Mouse (Mus musculus) megakaryocyte progenitor cell, adult 5-6 weeks (primary cell): ENCODE data around the gene Necab2. TPM values are rescaled to one million over a fixed set of nuclear protein-coding genes. Genes with fewer than 3 reads are reported as not detected.
A peak's percentile ranks its signal among the peaks of the same experiment; 100 is the strongest.

ENCODE experiments used
- ATAC-seq: replicated peaks from 2 replicates; pipeline ENCODE4 v1.8.0; 2016; ENCODE audit warnings: mild to moderate bottlenecking, moderate TSS enrichment, inconsistent platforms; ENCODE audit not compliant: poor library complexity
- total RNA-seq, 2 experiments: library from RNA; stranded (forward) in 1 of 2; stranded (reverse) in 1 of 2; fragments of 157-497, 149-512 nt in 1 of 2; fragments of 200-1000 nt in 1 of 2; gene quantifications; 2 replicates each; pipeline versions ENCODE4 v1.2.3 to v1.2.4; 2015 to 2017

Necab2 gene
- total RNA-seq, 2 experiments from 2014 or later = not detected

DNA sequence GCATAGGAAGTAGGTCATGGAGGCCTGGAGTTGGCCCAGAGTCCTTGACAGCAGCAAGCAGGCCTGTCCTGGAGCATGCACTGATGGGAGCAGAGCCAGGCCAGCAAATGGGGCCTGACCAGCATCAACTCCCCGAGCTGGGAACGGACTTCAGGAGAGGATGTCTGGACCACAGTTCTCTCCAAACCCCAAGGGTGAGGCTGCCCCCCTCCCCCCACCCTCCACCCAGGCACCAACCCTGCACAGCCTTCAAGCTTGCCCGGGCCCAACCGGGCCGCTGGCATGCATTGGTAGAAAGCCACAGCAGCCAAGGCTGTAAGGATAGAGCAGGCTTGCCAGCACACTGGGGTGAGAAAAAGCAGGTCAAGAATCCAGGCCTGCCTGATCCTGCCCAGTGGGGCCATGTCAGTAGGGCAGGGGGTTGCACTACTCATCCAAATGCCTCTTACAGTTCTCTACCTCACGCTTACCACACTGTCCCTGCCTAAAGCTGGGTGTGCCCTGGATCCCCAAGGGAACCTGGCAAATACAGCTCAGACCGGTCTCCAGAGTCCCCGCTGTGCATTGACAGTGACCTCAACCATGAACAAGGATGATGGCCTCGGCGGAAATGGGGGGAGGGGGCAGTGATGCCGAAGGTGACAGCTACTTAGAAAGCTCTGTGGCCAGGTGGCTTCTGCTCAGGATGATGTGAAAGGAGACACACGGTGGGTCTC lies 18.7 kb upstream of the Necab2 start:
- ATAC-seq = no peak

DNA sequence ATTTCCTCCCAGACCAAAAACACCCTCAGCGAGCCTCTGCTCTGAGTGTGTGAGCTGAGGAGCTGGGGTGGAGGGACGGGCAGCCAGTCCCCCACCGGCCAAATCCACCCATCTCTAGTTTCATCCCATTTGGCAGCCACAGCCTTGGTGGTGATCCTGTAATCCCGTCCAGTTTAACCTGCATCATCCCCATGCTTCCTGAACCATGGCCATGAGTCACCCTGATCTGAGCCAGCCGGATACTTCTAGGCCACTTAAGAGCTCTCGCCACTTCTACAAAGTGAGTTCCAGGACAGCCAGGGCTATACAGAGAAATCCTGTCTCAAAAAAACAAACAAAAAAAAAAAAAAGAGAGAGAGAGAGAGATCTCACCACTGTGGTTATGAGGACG lies 18.2 kb upstream of the Necab2 start:
- ATAC-seq = no peak

DNA sequence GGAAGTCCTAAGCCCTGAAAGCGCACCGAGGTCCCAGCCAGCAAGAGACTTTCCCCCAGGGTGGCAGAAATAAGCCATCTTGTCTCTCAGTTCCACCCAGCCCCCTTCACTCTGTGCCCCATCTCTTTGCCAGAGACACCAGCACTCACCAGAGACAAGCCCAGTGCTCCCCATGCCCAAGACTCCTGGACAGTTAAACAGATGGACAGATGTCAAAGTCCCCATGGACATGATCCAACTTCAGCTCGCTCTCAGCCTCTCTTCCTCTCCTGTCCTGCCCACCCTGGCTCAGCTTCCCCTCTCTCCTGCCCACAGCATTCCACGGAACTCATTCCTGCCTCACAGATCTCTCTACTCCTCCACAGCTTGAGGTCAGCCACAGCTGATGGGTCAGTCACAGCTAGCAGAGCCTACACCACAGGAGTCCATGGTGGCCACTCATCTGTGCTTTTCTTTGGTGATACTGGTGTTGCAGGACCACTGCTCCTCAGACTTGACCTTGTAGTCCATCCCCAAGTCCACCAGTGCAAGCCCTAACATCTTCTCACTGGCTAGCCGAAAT lies 17.7 kb upstream of the Necab2 start:
- ATAC-seq = no peak

DNA sequence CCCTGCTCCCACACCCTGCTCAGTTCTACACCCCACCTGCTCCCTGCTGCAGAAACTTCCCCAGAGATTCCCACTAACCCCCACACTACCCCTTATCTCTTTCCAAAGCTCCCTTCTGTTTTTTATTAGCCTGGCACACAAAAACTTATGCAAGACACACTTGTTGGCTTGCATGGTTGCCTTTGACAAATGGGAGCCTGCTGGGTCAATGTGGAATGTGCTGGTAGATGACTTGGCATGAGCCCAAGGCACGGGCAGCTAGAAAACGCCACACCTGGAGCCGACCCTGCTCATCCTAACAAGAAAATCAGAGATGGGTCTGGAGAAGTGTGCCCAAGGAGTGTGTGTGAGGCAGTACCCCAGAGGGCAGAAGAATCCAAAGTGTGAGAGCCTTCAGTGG lies 17.0 kb upstream of the Necab2 start:
- no peak for ATAC-seq

DNA sequence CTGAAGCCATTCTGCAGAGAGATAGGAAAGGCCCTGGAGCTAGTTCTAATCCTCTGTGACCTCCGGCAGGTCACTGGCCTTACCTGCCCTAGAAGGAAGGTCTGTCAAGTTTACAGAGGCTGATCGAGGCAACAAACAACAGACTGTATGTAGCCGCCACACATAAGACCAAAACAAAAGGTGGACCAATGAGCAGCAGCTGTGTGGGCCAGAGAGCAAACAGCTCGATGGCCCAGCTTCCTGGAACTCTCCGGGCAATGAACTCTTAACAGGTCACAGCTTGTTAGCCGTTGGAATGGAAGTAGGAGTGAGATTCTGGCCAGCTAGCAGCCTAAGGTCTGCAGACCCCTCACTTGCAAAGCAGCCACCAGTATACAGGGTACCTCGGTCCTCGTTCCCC lies 16.3 kb upstream of the Necab2 start:
- ATAC-seq = no peak

DNA sequence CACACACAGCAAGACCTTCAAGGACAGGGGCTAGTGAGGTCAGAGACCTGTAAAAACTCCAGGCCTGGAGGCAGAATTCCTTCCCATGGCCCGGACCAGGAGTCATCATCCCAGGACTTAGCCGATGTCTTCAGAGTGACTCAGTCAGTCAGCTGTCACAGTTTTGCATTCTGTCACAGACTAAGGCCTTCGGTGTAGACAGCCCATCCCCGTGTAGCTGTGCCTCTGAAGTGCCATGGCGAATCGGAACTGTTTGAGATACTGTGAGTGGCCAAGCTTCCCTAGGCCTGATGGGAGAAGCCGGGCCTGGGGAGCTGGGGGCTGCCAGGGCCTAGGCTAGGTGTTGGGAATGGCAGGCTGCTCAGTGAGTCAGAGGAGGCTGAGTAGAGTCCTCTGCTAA lies 15.8 kb upstream of the Necab2 start:
- ATAC-seq = no peak

DNA sequence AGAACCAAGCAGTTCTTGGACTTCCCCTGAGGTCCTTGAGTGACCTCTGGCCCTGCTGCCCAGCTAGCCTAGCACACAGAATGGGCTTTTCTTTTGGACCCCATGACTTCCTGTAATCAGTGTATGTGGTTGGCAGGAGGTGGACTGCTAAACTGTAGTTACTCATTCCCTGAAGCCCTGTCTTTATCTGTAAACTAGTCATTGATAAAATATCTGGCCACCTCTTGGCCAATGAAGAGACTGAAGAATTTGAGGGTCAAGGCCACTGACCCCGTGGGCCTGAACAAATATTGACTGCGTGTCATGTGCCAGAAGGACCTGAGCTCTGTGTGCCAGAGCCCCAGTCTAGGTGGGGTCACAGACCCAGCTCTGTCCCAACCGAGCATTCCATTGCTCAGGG lies 14.1 kb upstream of the Necab2 start:
- no peak for ATAC-seq

DNA sequence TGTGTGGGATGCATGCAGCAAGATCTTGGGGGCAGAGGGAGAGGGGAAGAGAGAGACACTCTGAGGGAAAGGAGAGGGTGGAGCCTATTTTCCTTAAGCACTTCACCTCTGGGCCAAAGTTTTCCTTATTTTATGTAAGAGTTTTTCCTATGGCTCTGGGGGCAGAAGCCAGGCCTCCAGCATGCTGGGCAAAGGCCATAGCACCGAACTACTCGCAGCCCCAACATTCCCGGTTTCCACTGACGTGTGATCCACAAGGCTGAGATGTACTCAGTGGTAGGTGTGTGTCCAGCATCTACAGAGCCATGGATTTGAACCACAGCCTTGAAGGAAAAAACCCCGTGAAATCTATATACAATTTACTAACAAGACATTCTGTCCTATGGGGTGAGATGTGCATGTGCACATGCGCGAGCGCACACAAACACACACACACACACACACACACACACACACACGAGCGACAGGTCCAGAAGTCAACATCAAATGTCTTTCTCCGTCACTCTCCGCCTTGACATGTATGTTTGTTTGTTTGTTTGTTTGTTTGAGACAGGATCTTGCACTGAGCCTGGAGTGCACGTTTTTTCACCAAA lies 12.8 kb upstream of the Necab2 start, which contains the start of gene Osgin1:
TSS of gene Osgin1 (plus strand) at position 543 of the 593 bp plus-strand sequence.
- no peak for ATAC-seq

DNA sequence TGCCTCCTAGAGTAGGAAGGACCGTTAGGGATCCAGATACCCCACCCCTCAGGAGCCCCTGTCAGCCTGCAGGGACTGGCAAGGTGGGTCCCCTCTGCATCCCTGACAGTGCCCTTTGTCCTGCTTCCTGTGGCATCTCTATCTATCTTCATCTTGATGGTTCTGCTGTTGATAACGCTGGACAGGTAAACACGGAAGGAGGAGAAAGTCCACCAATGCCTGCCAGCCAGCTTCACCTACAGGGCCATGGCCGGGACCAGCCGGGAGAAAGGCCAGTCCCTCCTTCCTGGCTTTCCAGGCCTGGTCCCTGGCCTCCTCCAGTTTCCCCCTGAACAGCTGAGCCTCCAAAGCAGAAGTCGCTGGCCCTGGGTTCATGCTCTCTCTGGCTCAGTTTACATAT lies 11.9 kb upstream of the Necab2 start:
- ATAC-seq = no peak

DNA sequence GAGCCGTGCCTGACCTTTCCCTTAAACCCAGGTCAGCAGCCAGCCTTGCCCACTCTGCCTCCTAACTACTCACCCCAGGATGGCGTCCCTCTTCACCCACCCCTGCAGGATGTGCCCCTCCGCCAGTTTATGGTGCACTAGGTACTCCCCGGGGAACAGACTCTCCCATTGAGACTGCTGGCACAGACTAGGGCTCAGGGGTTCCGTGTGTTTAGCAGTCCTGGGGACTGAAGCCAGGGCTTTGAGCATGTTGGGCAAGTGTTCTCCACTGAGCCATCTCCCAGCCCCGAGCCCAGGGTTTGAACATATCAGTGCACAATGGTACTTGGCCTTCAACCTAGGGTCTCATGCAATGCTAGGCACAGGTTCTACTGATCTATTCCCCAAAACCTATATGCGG lies 11.0 kb upstream of the Necab2 start:
- no peak for ATAC-seq

DNA sequence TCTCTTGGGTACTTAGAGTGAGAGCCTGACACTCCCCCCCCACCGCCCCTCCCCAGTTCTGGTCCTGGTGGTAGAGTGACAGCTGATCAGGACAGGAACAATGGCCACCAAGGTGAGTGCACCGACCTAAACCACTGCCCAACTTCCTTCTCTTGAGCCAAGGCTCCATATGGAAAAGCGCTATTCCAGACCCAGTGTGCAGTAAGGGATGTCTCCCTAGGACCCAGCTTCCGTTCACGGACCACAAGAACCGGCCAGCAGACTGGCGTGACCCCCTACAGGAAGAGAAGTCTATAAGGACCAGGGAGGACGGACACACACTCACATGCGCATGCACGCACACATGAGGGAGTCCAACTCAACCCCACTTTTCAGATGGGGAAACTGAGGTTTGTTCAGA lies 10.2 kb upstream of the Necab2 start:
- no peak for ATAC-seq

DNA sequence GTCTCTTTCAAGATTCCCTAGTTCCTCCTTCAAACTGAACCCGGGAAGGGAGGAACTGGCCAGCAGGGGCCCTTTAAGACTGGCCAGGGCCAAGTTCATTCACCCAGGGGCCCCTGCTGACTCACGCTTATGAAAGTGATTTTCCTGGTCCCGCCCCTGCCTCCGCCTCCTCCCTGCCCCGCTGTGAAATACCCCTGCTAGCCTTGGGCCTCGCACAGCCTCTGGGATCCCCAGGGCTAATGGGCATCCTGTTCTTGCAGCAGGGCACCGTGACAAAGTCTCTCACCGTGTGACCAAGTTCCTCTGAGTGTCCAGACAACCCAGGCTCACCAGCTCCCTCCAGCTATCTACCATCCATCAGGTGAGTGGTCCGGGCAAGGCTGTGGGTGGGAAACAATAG lies 9.6 kb upstream of the Necab2 start:
- peak; percentile 81 for ATAC-seq

DNA sequence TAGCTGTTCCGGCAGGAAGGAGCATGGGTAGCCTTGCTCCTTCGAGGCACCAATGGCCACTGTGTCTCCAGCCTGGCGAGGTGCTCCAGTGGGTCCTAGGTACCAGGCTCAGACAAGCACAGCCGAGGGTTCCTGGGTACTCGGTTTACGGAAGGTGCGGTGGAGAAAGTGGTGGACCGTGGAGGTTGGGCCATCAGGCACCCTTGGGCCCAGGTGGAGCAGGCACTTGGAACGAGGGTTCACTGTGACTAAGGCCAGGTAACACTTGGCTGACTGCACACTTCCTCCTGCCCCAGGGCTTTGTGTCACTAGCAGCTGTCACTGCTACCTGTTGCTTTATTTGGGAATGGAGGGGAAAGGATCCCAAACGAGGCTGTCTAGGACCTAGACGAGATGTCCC lies 9.0 kb upstream of the Necab2 start:
- no peak for ATAC-seq

DNA sequence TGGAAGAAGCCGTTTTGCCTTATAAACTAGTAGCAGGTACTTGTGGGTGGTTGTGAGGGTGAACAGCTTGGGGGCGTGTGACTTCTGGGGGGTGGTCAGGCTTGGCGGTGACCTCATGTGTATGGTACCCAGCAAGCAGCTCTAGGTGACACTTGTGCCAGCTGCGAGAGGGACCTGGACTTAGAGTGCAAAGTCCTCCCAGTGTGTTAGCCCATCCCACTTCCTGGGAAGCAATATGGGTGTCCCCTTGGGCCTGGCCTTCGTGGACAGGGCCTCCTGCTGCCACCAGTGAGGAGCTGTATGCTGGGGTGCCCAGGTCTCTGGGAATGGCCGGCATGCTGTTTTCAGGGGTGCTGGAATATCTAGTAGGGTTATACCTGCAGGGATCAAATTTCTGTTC lies 7.6 kb upstream of the Necab2 start:
- no peak for ATAC-seq

DNA sequence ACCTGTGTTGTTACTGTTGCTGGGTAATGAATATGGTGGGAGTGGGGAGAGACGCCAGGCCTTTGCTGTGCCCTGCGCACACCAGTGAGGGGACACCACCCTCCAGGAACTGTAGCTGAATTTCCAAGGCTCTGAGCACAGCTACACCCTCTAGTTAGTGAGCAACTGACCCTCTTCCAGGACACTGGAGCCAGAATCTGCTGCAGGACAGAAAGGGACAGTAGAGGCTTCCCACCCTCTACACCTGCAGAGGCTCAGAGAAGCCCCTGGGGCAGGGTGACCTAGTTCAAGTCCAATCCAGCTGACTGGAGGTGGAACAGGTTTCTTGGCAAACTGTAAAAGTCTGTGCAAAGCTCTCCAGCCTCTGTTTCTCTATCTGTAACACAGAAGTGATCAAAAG lies 7.1 kb upstream of the Necab2 start:
- no peak for ATAC-seq

DNA sequence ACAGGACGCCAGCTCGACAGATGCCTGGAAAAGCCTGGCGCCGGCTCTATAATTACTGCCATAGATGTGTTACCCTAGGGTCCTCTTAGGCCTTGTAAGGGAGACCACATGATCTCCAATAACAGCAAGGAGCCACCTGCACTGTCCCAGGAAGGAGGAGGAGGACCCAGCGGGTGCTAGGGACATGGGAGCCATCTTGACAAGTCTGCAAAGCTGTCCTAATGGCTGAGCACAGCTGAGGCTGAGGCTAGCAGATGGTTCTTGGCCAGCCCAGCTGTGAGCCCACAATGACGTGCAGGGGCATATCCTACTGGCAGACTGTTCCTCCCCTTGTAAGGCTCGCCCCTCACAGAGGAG lies 6.6 kb upstream of the Necab2 start:
- ATAC-seq = no peak

DNA sequence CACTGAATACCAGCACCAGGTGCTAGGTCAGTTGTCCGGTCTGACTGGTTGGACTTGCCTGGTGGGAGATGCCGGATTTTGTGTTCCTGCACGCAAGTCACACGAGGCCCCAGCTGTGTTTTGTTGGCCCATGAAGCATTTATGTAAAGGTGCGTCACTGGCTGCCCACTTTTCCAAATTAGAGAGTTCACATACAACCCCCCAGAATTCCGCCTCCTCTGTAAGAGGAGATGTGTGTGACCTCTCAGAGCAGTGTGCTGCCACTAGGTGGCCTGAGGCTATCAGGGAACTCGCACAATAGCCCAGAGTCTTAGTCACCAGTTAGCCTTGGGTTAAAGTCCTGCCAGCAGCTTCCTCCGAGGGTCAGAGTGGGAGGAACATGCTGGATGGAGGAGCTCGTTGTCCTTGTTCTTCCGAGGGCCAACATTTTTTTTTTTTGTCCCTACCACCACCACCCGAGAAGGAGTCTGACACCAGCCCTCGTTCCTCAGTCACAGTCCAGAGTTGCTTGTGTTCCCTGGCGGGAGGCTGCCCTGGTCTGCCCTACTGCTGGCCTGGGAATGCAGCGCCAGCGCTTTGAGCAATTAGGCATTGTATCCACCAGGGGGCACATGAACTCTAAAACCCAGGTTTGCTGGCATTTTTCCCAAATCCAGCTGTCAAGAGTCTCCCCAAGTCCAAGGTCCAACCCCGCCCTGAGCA lies 6.1 kb upstream of the Necab2 start:
- ATAC-seq = peak; percentile 48

DNA sequence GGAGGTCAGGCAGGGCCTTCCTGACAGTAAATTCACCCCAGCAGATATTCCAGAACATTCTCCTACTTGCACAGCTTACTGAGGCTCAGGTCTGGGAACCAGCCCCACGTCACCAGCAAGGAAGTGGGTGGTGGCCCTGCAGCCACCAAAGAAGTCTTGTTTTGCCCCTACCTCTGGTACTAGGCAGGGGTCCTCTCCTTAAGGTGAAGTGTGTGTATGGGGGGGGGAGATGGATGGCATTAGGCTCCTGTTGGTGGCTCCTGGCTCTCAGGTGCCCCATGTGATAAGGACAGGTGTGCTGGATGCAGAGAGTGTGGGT lies 5.6 kb upstream of the Necab2 start:
- ATAC-seq = peak; percentile 0; the same call in 1 of the 2 replicates

DNA sequence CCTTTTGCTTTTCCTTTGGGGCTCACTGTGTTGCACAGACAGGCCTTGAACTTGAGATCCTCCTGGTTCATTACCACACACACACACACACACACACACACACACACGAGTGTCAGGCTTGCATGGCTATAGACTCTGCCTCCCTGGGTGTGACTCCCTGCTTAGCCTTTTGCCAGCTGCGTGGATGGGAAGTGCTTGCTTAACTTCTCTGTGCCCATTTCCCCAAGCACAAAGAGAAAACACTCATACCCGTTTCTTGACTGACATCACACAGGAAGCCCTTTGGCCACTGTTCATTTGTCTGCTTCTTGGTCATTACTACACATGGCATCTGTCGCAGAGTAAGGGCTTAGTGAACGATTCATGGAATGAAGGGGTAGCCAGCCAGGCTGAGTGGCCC lies 4.5 kb upstream of the Necab2 start:
- ATAC-seq = peak; percentile 36

DNA sequence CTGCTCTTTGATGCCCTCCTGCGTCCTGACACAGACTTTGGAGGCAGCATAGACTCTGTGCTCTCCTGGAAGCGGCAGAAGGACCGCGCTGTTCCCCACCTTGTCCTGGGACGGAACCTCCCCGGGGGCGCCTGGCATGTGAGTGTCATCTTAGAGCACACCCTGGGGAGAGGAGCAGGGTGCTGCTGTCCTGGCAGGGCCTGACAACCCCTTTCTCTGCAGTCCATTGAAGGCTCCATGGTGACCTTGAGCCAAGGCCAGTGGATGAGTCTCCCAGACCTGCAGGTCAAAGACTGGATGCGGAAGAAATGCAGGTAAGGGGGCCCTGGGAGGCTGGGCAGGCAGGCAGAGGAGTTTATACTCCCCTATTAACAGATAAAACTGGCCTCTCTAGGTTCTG lies 3.5 kb upstream of the Necab2 start:
- ATAC-seq = no peak

DNA sequence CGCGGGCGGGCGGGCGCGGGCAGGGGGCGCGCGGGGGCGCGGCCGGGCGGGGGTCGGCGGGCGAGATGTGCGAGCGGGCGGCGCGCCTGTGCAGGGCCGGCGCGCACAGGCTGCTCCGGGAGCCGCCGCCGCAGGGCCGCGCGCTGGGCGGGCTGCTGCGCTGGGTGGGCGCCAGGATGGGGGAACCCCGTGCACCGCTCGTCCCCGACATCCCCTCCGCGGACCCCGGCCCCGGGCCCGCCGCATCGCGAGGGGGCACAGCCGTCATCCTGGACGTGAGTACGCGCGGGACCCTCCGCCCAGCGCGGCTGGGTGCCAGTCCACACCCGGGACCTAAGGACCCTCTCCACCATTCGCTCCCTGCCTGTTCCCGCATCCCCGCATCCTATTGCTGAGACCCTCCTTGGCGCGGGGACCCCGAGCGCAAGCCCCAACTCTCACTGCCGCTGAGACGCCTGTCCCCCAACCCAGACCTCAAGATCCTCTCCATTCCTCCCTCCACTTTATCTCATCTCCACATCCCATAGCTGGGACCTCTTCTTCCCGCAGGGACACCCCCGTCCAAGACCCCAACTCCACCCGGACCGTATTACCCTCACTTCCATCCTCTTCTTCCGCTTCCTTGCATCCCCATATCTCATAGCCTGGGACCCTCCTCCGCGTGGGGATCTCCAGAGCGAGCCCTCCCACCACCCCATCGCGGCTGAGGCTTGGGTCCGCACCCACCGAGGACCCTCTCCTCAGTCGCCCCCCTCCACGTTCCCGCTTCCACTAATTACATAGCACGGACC lies 666 bp downstream of the Necab2 start:
- ATAC-seq = no peak

DNA sequence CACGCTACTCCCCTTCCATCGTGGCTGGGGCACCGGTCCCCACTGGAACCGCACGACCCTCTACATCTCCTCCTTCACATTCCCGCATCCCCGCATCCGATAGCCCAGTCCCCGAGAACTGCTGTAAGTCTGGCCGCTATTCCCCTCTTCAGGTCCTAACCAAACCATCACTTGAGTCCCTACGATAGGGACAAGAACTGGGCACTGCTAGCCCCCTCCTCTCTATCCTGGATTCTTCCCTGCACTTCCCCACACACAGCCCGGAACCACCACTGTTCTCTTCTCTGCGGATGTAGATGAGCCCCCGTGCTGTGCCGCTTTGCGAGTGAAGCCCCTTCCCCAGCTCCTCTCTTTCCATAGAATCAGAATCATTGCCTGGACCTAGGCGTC lies 1.3 kb downstream of the Necab2 start:
- ATAC-seq = no peak
